Mouse (Mus musculus) intestine, embryonic 14.5 days (tissue): ENCODE measurements around the gene Ugt1a7c. TPM values are rescaled to one million over a fixed set of nuclear protein-coding genes. Genes with fewer than 3 reads are reported as not detected.
A peak's percentile ranks its signal among the peaks of the same experiment; 100 is the strongest.
"Not testable (repeated sequence)": the region's sequence is repeated elsewhere in the genome, so short reads cannot be mapped to it uniquely, and the experiment has no call there.

Experiments used
- ATAC-seq: fragments of 200-750 bp; cut with Nextera tagmentation; replicated peaks from 2 replicates; pipeline ENCODE4 v1.8.0; 2017; ENCODE audit warnings: low read depth, moderate number of reproducible peaks, moderate TSS enrichment, moderate library complexity; ENCODE audit not compliant: low FRiP score, low TSS enrichment
- DNase-seq: peaks from one replicate; pipeline ENCODE4 v3.0.0-alpha.2; 2018; ENCODE audit warnings: low spot score
- H3K27ac ChIP-seq: fragments of 300-500 bp; sonication (generic); 2 replicates; pipeline ENCODE4 v1.5.1; 2014; ENCODE audit warnings: low read depth, mild to moderate bottlenecking, control low read depth
- H3K27me3 ChIP-seq: fragments of 300-500 bp; sonication (generic); replicated peaks from 2 replicates; pipeline ENCODE4 v1.6.1; 2014; ENCODE audit warnings: low read length, control low read depth; ENCODE audit not compliant: control insufficient read depth, insufficient read depth
- H3K36me3 ChIP-seq: fragments of 300-500 bp; sonication (generic); 2 replicates; pipeline ENCODE4 v1.6.1; 2014; ENCODE audit warnings: low read length, control low read depth; ENCODE audit not compliant: control insufficient read depth, insufficient read depth
- H3K4me1 ChIP-seq: fragments of 300-500 bp; sonication (generic); replicated peaks from 2 replicates; pipeline ENCODE4 v1.6.1; 2014; ENCODE audit warnings: low read length, control low read depth, mixed read lengths; ENCODE audit not compliant: control insufficient read depth, insufficient read depth
- H3K4me2 ChIP-seq: fragments of 300-500 bp; sonication (generic); 2 replicates; pipeline ENCODE4 v1.6.1; 2014; ENCODE audit warnings: low read length
- H3K4me3 ChIP-seq: fragments of 300-500 bp; sonication (generic); 2 replicates; pipeline ENCODE4 v1.5.1; 2014; ENCODE audit warnings: low read depth, low read length, control low read depth, mixed read lengths
- H3K9ac ChIP-seq: fragments of 300-500 bp; sonication (generic); 2 replicates; pipeline ENCODE4 v1.6.1; 2014; ENCODE audit warnings: mild to moderate bottlenecking, low read length
- H3K9me3 ChIP-seq: fragments of 300-500 bp; sonication (generic); 2 replicates; pipeline ENCODE4 v1.6.1; 2016; ENCODE audit warnings: low read length, control low read depth; ENCODE audit not compliant: control insufficient read depth
- WGBS: fragments of 180-500 bp; shearing (Covaris S2); extraction: QIAGEN DNeasy Blood & Tissue Kit; methylation state at CpG from one replicate; pipeline ENCODE4 v1.1.7; 2014; 5-methylcytosine and 5-hydroxymethylcytosine counted together
- polyA plus RNA-seq: library from polyadenylated mRNA; unstranded; fragments of >200 nt; fragmentation: Nextera tagmentation; extraction: Ambion mirVana; gene quantifications from 2 replicates; pipeline ENCODE4 v1.2.1, GENCODE M21; 2014

Ugt1a7c gene
- polyA plus RNA-seq, 1 experiment from 2014 or later = 17.4 TPM

DNA sequence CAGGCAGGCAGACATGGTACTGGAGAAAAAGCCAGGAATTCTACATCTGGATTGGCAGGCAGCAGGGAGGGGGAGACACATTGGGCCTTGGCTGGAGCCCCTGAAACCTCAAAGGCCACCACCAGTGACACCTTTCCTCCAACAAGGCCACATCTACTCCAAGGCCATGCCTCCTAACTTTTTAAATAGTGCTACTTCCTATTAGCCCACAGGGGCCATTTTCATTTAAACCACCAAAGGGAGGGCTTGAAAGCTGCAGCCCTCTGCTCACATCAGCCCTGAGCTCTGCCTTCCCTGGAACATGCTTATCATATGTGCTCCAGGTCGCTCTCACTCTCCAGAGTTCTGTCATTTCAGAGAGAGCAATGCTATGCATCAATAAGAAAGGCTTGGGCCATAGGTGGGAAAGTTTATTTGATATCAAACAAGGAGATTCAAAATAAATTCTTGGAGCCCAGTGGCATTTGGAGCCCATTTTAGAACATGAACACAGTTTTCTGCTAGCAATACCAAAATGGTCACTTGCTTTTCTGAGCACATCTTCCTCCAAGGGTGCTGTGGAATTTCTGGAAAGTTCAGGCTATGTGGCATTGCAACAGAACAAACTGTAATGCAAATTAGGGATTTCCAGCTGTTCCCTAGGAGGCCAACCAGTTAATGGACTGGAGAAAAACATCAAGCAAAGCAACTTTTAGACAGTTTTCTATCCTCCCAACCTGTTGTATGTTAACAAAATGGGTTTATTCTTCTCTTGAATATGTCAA, 10.0 kb downstream of the Ugt1a7c start:
- no peak overlapping the region for H3K9ac ChIP-seq
- no peaks in the 10 kb centered on the region for H3K9me3 ChIP-seq
- DNase-seq (no peak), ATAC-seq (no peak)
- H3K27me3 ChIP-seq = no peaks in the 10 kb centered on the region
- H3K36me3 ChIP-seq = no peaks in the 10 kb centered on the region
- no peak overlapping the region for H3K4me3 ChIP-seq
- H3K4me1 ChIP-seq = no peaks in the 10 kb centered on the region
- WGBS = 82% methylated on average over 1 of the region's 1 CpGs
- no peak overlapping the region for H3K27ac ChIP-seq
- H3K4me2 ChIP-seq = no peak overlapping the region

DNA sequence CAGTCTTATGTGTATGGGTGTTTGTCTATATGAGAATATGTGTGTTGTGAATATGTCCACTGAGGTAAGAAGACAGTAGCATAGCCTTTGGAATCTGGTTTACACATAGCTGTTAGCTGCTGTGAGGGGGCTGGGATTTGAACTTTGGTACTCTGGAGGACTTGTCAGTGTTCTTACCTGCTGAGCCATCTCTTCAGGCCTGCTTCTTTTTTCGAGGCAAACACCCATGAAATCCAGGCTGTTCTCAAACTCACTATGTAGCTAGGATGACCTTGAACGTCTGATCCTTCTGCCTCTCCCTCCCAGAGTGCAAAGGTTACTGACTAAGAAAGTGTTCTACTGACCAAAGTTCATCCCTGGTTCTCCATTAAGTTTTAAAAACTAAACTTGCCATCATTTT, 10.8 kb downstream of the Ugt1a7c start:
- H3K4me1 ChIP-seq = no peaks in the 10 kb centered on the region
- H3K9ac ChIP-seq = no peak overlapping the region
- H3K4me3 ChIP-seq = no peak overlapping the region
- no peak overlapping the region for H3K27ac ChIP-seq
- no peaks in the 10 kb centered on the region for H3K9me3 ChIP-seq
- H3K36me3 ChIP-seq = no peaks in the 10 kb centered on the region
- no peaks in the 10 kb centered on the region for H3K27me3 ChIP-seq
- ATAC-seq = no peak
- no peak overlapping the region for H3K4me2 ChIP-seq
- WGBS = 60% methylated on average over 2 of the region's 2 CpGs
- no peak for DNase-seq

DNA sequence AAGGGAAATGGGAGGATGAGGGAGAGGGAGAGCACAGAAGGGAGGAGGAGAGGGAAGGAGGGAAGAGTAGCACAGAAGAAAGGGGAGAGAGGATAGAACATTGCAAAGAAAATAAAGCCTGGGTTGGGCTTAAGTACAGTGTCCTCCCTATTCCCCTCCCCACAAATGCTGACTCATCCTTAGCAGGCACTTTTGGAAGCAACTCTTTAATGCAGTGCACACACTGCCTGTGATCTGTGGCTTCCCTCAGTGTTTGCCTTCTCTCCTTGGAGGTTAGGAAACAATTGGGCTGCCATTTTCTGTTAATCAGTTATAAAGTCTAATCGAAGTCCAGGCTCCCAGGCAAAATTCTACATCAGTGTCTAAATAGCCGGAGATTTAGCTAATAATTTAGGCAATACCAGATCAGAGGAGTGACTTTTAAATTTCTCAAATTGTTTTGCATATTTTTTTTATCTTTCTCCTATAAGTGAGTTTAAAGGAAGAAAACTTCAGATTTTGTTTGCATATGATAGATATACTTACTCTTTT, 14.2 kb downstream of the Ugt1a7c start:
- not testable (repeated sequence) for DNase-seq, H3K9ac ChIP-seq, H3K27ac ChIP-seq, H3K27me3 ChIP-seq, H3K4me3 ChIP-seq, H3K4me1 ChIP-seq, H3K4me2 ChIP-seq, H3K9me3 ChIP-seq, H3K36me3 ChIP-seq
- ATAC-seq = peak; percentile 76
- WGBS = 63% methylated on average over 2 of the region's 2 CpGs

DNA sequence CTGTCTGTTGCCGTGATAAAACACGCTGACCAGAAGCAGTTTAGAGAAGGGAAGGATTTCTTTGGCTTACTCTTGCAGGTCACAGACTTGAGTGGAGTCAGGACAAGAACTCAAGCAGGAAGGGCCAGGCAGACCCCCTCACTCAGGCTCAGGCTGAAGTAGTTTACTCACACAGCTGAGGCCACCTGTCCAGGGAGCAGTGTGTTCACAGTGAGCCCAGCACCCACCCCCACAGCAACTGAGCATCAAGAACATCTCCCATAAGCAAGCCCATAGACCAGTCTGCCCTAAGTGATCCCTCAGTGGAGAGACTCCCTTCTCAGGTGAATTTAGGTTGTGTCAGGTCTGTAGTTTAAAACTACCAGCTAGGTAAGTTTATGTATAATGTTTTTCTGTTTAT, 14.7 kb downstream of the Ugt1a7c start:
- 50% methylated on average over 2 of the region's 2 CpGs for WGBS
- ATAC-seq, H3K9me3 ChIP-seq, H3K4me3 ChIP-seq, DNase-seq, H3K27me3 ChIP-seq, H3K4me2 ChIP-seq, H3K4me1 ChIP-seq, H3K9ac ChIP-seq, H3K27ac ChIP-seq, H3K36me3 ChIP-seq: not testable (repeated sequence)

DNA sequence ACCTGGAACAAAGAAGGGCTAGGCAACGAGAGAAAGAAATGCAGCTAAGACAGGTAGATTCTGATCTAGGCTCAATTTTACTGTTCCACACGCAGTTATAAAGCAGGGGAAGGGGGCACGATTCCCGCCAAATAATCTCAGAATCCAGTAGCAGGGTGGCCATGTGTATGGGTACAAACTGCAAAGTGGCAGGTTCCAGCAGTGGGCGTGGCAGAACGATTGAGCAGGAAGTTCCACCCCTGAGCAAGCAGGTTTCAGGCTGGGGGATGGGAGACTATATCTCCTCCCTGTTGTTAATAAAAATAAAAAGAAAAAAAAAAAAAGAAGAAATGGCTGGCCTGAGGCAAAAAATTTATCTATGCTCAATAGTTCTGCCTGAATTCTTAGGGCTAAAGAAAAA, 17.9 kb downstream of the Ugt1a7c start:
- H3K9me3 ChIP-seq, H3K27me3 ChIP-seq, DNase-seq, ATAC-seq, H3K27ac ChIP-seq, H3K4me2 ChIP-seq, H3K9ac ChIP-seq, H3K4me1 ChIP-seq, H3K36me3 ChIP-seq, H3K4me3 ChIP-seq: not testable (repeated sequence)
- 92% methylated on average over 6 of the region's 6 CpGs for WGBS

DNA sequence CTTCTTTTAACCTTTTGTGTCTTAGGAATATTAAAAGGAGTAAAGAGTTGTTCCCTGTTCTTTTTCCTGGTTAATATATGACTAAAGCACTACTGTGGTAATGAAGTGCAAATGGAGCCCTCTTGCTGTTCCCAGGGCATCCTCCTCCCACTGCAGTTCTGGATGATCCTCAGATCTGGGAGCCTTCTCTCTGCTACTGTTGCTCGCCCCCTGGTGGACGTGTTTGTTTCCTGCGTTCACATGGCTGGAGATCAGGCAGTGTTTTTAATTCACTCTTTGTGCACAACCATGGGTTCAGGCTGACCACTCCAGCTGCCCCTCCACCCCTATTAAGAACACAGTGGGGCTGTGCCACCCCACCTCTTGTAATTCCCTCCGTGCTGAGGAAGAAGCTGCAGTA, 25.7 kb downstream of the Ugt1a7c start:
- H3K9me3 ChIP-seq, H3K4me2 ChIP-seq, H3K27me3 ChIP-seq, H3K4me3 ChIP-seq, H3K9ac ChIP-seq, H3K27ac ChIP-seq, DNase-seq, ATAC-seq, H3K36me3 ChIP-seq, H3K4me1 ChIP-seq: not testable (repeated sequence)
- 16% methylated on average over 4 of the region's 4 CpGs for WGBS

DNA sequence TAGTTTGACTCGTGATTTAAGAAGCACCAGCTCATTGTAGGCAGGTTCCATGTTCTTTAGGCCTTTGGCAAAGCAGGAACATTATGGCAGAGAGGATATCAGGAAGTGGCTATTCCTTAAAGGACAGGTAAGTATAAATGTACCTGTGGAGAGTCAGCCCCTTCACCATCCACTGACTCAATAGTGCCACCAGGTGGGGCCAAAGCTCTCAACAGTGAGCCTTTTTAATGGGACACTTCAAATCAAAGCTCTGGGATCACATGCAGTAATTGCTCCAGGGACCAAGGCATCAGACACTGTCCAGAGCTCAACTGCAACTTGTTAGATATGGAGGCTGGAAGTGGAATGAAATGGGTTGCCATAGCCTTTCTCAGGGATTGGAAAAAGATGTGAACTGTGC, 26.7 kb downstream of the Ugt1a7c start:
- H3K4me3 ChIP-seq, H3K4me2 ChIP-seq, H3K27ac ChIP-seq, H3K36me3 ChIP-seq, H3K9ac ChIP-seq, DNase-seq, H3K4me1 ChIP-seq, H3K9me3 ChIP-seq, H3K27me3 ChIP-seq: not testable (repeated sequence)
- 0 out of 2 replicates have a peak, but pooled peaks have one; percentile 19 for ATAC-seq
- WGBS = no CpG with 5 or more reads among the region's 1 CpGs

DNA sequence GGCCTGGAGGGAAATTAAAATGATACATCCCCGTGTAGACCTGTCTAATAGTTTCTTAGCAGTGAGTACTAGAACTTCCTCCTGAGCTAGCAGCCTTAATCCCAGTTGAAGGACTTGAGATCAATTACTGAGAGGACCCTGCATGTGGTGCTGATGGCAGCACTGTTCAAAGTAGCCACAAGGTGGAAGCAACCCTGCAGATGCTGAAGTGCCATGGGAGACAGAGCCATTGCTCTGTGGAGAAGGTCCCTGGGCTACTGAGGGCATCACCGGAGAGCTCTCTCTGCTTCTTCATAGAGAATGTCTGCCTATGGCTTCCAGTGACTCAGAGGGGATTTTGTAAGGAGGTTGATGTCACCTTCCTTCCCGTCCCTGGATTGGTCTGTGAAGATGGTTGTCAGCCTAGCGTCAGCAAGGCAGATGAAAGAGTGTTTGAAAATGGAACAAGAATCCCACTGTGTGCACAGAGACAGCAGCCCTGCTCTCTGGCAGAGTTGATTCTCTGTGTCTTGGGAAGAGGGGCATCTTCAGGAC, 31.0 kb downstream of the Ugt1a7c start:
- H3K27me3 ChIP-seq, H3K4me2 ChIP-seq, H3K9ac ChIP-seq, H3K4me1 ChIP-seq, ATAC-seq, DNase-seq, H3K4me3 ChIP-seq, H3K36me3 ChIP-seq, H3K9me3 ChIP-seq, H3K27ac ChIP-seq: not testable (repeated sequence)
- 71% methylated on average over 2 of the region's 4 CpGs for WGBS

DNA sequence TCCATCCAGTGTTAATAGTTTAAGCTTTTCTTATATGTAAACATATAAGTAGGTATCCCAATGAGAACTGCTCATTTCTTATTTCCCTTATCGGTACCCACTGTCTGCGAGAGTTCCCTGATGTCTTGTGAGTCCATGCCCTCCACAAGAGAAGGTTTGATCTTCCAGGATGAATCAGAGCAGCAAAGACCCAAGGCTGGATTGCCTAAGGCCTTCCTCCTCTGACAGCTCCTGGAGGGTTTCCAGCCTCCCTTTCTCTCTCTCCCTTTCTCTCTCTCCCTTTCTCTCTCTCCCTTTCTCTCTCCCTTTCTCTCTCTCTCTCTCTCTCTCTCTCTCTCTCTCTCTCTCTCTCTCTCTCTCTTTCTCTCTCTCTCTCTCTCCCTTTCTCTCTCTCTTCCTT, 34.2 kb downstream of the Ugt1a7c start:
- not testable (repeated sequence) for H3K4me3 ChIP-seq, H3K4me1 ChIP-seq, ATAC-seq, H3K36me3 ChIP-seq, DNase-seq, H3K9me3 ChIP-seq, H3K27ac ChIP-seq, H3K27me3 ChIP-seq, H3K4me2 ChIP-seq, H3K9ac ChIP-seq
- WGBS = 76% methylated on average over 2 of the region's 2 CpGs
